Mouse (Mus musculus): ENCODE data around the gene Plcb4.

DNA sequence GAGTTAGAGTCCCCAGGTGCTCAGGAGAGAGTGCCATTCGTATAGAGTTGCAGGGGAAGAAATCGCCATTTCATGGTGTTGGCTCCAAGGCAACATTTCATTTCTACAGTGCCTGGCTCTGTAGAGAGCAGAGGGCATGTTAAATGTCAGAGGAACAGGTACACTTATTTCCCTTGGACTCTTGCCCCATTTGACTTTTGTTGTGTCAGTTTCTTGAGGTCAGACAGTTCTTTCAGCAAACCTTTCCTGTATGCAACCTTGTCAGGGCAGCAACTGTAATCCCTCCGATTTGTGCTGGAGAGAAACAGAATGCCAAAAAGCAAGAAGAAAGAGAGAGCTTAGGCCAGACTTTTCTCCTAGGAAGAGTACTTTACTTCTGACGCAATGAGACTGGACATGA, 189.4 kb downstream of the Plcb4 start:
- no peak for TF ChIP-seq POLR2A (IDR thresholded peaks at IDR 0.05; ENCODE audit: low read depth, low read length)
- TF ChIP-seq CTCF (conservative IDR thresholded peaks at IDR 0.05; ENCODE audit: insufficient read depth, insufficient read length, low read depth, low read length) = no peak
